Mouse (Mus musculus) midbrain, embryonic 10.5 days (tissue): ENCODE results near the gene Camta1. TPM values are rescaled to one million over a fixed set of nuclear protein-coding genes. Genes with fewer than 3 reads are reported as not detected.

Experiments
- DNase-seq: peaks from one replicate; pipeline ENCODE4 v3.0.0-alpha.2; 2017; ENCODE audit warnings: low spot score
- H3K27ac ChIP-seq: fragments of 300-500 bp; sonication (generic); replicated peaks from 2 replicates; pipeline ENCODE4 v1.5.1; 2016; ENCODE audit warnings: mild to moderate bottlenecking
- H3K27me3 ChIP-seq: fragments of 300-500 bp; sonication (generic); 2 replicates; pipeline ENCODE4 v1.6.1; 2016; ENCODE audit warnings: low read depth, mild to moderate bottlenecking; ENCODE audit not compliant: poor library complexity, severe bottlenecking
- H3K36me3 ChIP-seq: fragments of 300-500 bp; sonication (generic); 2 replicates; pipeline ENCODE4 v1.6.1; 2016; ENCODE audit warnings: mild to moderate bottlenecking, moderate library complexity
- H3K4me1 ChIP-seq: fragments of 300-500 bp; sonication (generic); 2 replicates; pipeline ENCODE4 v1.6.1; 2016
- H3K4me3 ChIP-seq: fragments of 300-500 bp; sonication (generic); 2 replicates; pipeline ENCODE4 v1.5.1; 2016; ENCODE audit warnings: mild to moderate bottlenecking, moderate library complexity
- H3K9me3 ChIP-seq: fragments of 300-500 bp; sonication (generic); replicated peaks from 2 replicates; pipeline ENCODE4 v1.6.1; 2016; ENCODE audit warnings: mild to moderate bottlenecking
- WGBS: fragments of 180-500 bp; shearing (Covaris S2); methylation state at CpG from one replicate; pipeline ENCODE4 v1.1.7; 2016; 5-methylcytosine and 5-hydroxymethylcytosine counted together
- polyA plus RNA-seq: library from polyadenylated mRNA; unstranded; fragments of >200 nt; fragmentation: Nextera tagmentation; extraction: Ambion mirVana; gene quantifications from 2 replicates; pipeline ENCODE4 v1.2.1, GENCODE M21; 2016

Camta1 gene
- polyA plus RNA-seq, 1 experiment from 2014 or later = 137 TPM

GRCm38 (mm10) chr4:151804208-151804607 is 57.5 kb downstream of the Camta1 start:
- H3K4me3 ChIP-seq = no peak overlapping the region
- no peaks in the 10 kb centered on the region for H3K9me3 ChIP-seq
- H3K36me3 ChIP-seq = no peaks in the 10 kb centered on the region
- no peaks in the 10 kb centered on the region for H3K4me1 ChIP-seq
- H3K27me3 ChIP-seq = no peaks in the 10 kb centered on the region
- 88% methylated on average over 2 of the region's 2 CpGs for WGBS
- no peak for DNase-seq
- H3K27ac ChIP-seq = no peak overlapping the region

- no peaks in the 10 kb centered on the region for H3K9me3 ChIP-seq
- no peak overlapping the region for H3K27ac ChIP-seq
- H3K27me3 ChIP-seq = no peaks in the 10 kb centered on the region
- no peaks in the 10 kb centered on the region for H3K4me1 ChIP-seq
- WGBS = 91% methylated on average over 2 of the region's 2 CpGs
- H3K36me3 ChIP-seq = 0 out of 2 replicates have a peak, but pooled peaks cover 3% of the 10 kb centered on the region
- H3K4me3 ChIP-seq = no peak overlapping the region
- no peak for DNase-seq
Observed at GRCm38 (mm10) chr4:151798630-151799029, 63.0 kb downstream of the Camta1 start.

GRCm38 (mm10) chr4:151793694-151794093 is 68.0 kb downstream of the Camta1 start:
- 92% methylated on average over 5 of the region's 5 CpGs for WGBS
- Histone ChIP-seq H3K4me3 (no peak overlapping the region), H3K36me3 (peaks cover 21% of the 10 kb centered on the region), H3K27ac (no peak overlapping the region), H3K27me3 (no peaks in the 10 kb centered on the region), H3K4me1 (no peaks in the 10 kb centered on the region), H3K9me3 (no peaks in the 10 kb centered on the region)
- DNase-seq = no peak

- DNase-seq = no peak
- Histone ChIP-seq H3K27ac (no peak overlapping the region), H3K36me3 (peaks cover 29% of the 10 kb centered on the region), H3K9me3 (no peaks in the 10 kb centered on the region), H3K27me3 (no peaks in the 10 kb centered on the region), H3K4me3 (no peak overlapping the region), H3K4me1 (no peaks in the 10 kb centered on the region)
- WGBS = 93% methylated on average over 16 of the region's 16 CpGs
Observed at GRCm38 (mm10) chr4:151786946-151787705, 74.5 kb downstream of the Camta1 start.

- Histone ChIP-seq H3K27me3 (no peaks in the 10 kb centered on the region), H3K4me3 (no peak overlapping the region), H3K4me1 (no peaks in the 10 kb centered on the region), H3K36me3 (peaks cover 5% of the 10 kb centered on the region; the same call in 1 of the 2 replicates), H3K9me3 (no peaks in the 10 kb centered on the region), H3K27ac (no peak overlapping the region)
- DNase-seq = no peak
- 92% methylated on average over 6 of the region's 6 CpGs for whole genome bisulfite sequencing
Observed at GRCm38 (mm10) chr4:151780511-151780910, 81.2 kb downstream of the Camta1 start.

- 89% methylated on average over 12 of the region's 12 CpGs for WGBS
- Histone ChIP-seq H3K27me3 (no peaks in the 10 kb centered on the region), H3K4me3 (no peak overlapping the region), H3K4me1 (no peaks in the 10 kb centered on the region), H3K9me3 (no peaks in the 10 kb centered on the region), H3K36me3 (peaks cover 5% of the 10 kb centered on the region; the same call in 1 of the 2 replicates), H3K27ac (no peak overlapping the region)
- no peak for DNase-seq
Observed at GRCm38 (mm10) chr4:151779962-151780459, 81.7 kb downstream of the Camta1 start.

GRCm38 (mm10) chr4:151778511-151778910 is 83.2 kb downstream of the Camta1 start:
- H3K4me3 ChIP-seq = no peak overlapping the region
- 88% methylated on average over 4 of the region's 4 CpGs for WGBS
- no peaks in the 10 kb centered on the region for H3K27me3 ChIP-seq
- H3K36me3 ChIP-seq = peaks cover 5% of the 10 kb centered on the region; the same call in 1 of the 2 replicates
- H3K27ac ChIP-seq = no peak overlapping the region
- H3K4me1 ChIP-seq = no peaks in the 10 kb centered on the region
- H3K9me3 ChIP-seq = no peaks in the 10 kb centered on the region
- DNase-seq = no peak

GRCm38 (mm10) chr4:151777451-151777850 is 84.2 kb downstream of the Camta1 start:
- no peaks in the 10 kb centered on the region for H3K27me3 ChIP-seq
- peaks cover 5% of the 10 kb centered on the region; the same call in 1 of the 2 replicates for H3K36me3 ChIP-seq
- no peaks in the 10 kb centered on the region for H3K4me1 ChIP-seq
- no peak overlapping the region for H3K4me3 ChIP-seq
- DNase-seq = no peak
- no peaks in the 10 kb centered on the region for H3K9me3 ChIP-seq
- no peak overlapping the region for H3K27ac ChIP-seq
- 92% methylated on average over 6 of the region's 6 CpGs for WGBS

- Histone ChIP-seq H3K27me3 (no peaks in the 10 kb centered on the region), H3K4me3 (no peak overlapping the region), H3K36me3 (no peaks in the 10 kb centered on the region), H3K4me1 (no peaks in the 10 kb centered on the region), H3K27ac (no peak overlapping the region), H3K9me3 (no peaks in the 10 kb centered on the region)
- 93% methylated on average over 7 of the region's 7 CpGs for WGBS
- no peak for DNase-seq
Observed at GRCm38 (mm10) chr4:151775441-151775840, 86.2 kb downstream of the Camta1 start.

- no peak overlapping the region for H3K27ac ChIP-seq
- no peak for DNase-seq
- no peaks in the 10 kb centered on the region for H3K4me1 ChIP-seq
- no peaks in the 10 kb centered on the region for H3K9me3 ChIP-seq
- 0 out of 2 replicates have a peak, but pooled peaks cover 3% of the 10 kb centered on the region for H3K36me3 ChIP-seq
- WGBS = 88% methylated on average over 3 of the region's 3 CpGs
- no peak overlapping the region for H3K4me3 ChIP-seq
- no peaks in the 10 kb centered on the region for H3K27me3 ChIP-seq
Observed at GRCm38 (mm10) chr4:151773651-151774050, 88.0 kb downstream of the Camta1 start.

- DNase-seq = no peak
- Histone ChIP-seq H3K27ac (no peak overlapping the region), H3K36me3 (0 out of 2 replicates have a peak, but pooled peaks cover 3% of the 10 kb centered on the region), H3K4me1 (no peaks in the 10 kb centered on the region), H3K27me3 (no peaks in the 10 kb centered on the region), H3K9me3 (no peaks in the 10 kb centered on the region), H3K4me3 (no peak overlapping the region)
- WGBS = 91% methylated on average over 5 of the region's 5 CpGs
Observed at GRCm38 (mm10) chr4:151773007-151773406, 88.7 kb downstream of the Camta1 start.

GRCm38 (mm10) chr4:151770697-151771096 is 91.0 kb downstream of the Camta1 start:
- H3K9me3 ChIP-seq = no peaks in the 10 kb centered on the region
- H3K27me3 ChIP-seq = no peaks in the 10 kb centered on the region
- H3K36me3 ChIP-seq = 0 out of 2 replicates have a peak, but pooled peaks cover 3% of the 10 kb centered on the region
- DNase-seq = no peak
- H3K4me3 ChIP-seq = no peak overlapping the region
- no peak overlapping the region for H3K27ac ChIP-seq
- peaks cover 4% of the 10 kb centered on the region; the same call in 1 of the 2 replicates for H3K4me1 ChIP-seq
- 94% methylated on average over 5 of the region's 5 CpGs for WGBS

GRCm38 (mm10) chr4:151767786-151768185 is 93.9 kb downstream of the Camta1 start:
- Histone ChIP-seq H3K36me3 (0 out of 2 replicates have a peak, but pooled peaks cover 3% of the 10 kb centered on the region), H3K27me3 (no peaks in the 10 kb centered on the region), H3K27ac (no peak overlapping the region), H3K4me1 (peaks cover 8% of the 10 kb centered on the region; the same call in 1 of the 2 replicates), H3K9me3 (no peaks in the 10 kb centered on the region), H3K4me3 (no peak overlapping the region)
- no peak for DNase-seq
- 92% methylated on average over 4 of the region's 4 CpGs for WGBS
